Mouse (Mus musculus) stomach, embryonic 16.5 days (tissue): ENCODE results near the gene Timm44. TPM values are rescaled to one million over a fixed set of nuclear protein-coding genes. Genes with fewer than 3 reads are reported as not detected.

Source experiments
- ATAC-seq: fragments of 200-750 bp; cut with Nextera tagmentation; 2 replicates; pipeline ENCODE4 v1.8.0; 2017; ENCODE audit warnings: moderate number of reproducible peaks, moderate TSS enrichment; ENCODE audit not compliant: insufficient read depth, low FRiP score
- H3K27ac ChIP-seq: fragments of 300-500 bp; sonication (generic); 2 replicates; pipeline ENCODE4 v1.5.1; 2014; ENCODE audit warnings: low read length
- H3K27me3 ChIP-seq: fragments of 300-500 bp; sonication (generic); 2 replicates; pipeline ENCODE4 v1.6.1; 2014; ENCODE audit warnings: low read length, control low read depth, mixed read lengths; ENCODE audit not compliant: control insufficient read depth, insufficient read depth
- H3K36me3 ChIP-seq: fragments of 300-500 bp; sonication (generic); 2 replicates; pipeline ENCODE4 v1.6.1; 2014; ENCODE audit warnings: low read length; ENCODE audit not compliant: control insufficient read depth, insufficient read depth
- H3K4me1 ChIP-seq: fragments of 300-500 bp; sonication (generic); 2 replicates; pipeline ENCODE4 v1.6.1; 2014; ENCODE audit warnings: low read length, control low read depth, mixed read lengths; ENCODE audit not compliant: control insufficient read depth, insufficient read depth
- H3K4me2 ChIP-seq: fragments of 300-500 bp; sonication (generic); 2 replicates; pipeline ENCODE4 v1.6.1; 2014; ENCODE audit warnings: low read depth, low read length, mixed read lengths
- H3K4me3 ChIP-seq: fragments of 300-500 bp; sonication (generic); replicated peaks from 2 replicates; pipeline ENCODE4 v1.5.1; 2014; ENCODE audit warnings: mild to moderate bottlenecking, low read length
- H3K9ac ChIP-seq: fragments of 300-500 bp; sonication (generic); 2 replicates; pipeline ENCODE4 v1.6.1; 2014; ENCODE audit warnings: low read length
- H3K9me3 ChIP-seq: fragments of 300-500 bp; sonication (generic); replicated peaks from 2 replicates; pipeline ENCODE4 v1.6.1; 2016; ENCODE audit warnings: low read length, control low read depth; ENCODE audit not compliant: control insufficient read depth
- WGBS: fragments of 180-500 bp; shearing (Covaris S2); extraction: QIAGEN DNeasy Blood & Tissue Kit; methylation state at CpG from one replicate; pipeline ENCODE4 v1.1.7; 2014; 5-methylcytosine and 5-hydroxymethylcytosine counted together
- polyA plus RNA-seq: library from polyadenylated mRNA; unstranded; fragments of >200 nt; fragmentation: Nextera tagmentation; extraction: Ambion mirVana; gene quantifications from 2 replicates; pipeline ENCODE4 v1.2.1, GENCODE M21; 2015

Gene Timm44
- polyA plus RNA-seq, 1 experiment from 2014 or later: 67.2 TPM

DNA sequence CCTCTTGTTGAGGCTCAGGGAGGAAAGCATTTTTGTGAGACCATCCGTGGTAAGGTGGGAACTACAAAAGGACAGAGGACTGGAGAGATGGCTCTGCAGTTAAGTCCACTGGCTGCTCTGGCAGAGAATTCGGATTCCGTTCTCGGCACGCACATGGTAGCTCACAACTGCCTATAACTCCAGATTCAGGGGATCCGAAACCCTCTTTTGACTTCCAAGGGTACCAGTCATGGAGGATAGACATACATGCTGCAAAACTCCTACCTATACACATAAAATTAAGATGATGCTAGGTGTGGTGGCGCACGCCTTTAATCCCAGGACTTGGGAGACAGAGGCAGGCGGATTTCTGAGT, 375 bp upstream of the Timm44 start:
- H3K4me3 ChIP-seq: peak overlapping the region; percentile 78
- peak overlapping the region; percentile 80 for H3K9ac ChIP-seq
- WGBS: 27% methylated on average over 9 of the region's 9 CpGs
- no peaks in the 10 kb centered on the region for H3K9me3 ChIP-seq
- peak overlapping the region; percentile 69 for H3K4me2 ChIP-seq
- peaks cover 5% of the 10 kb centered on the region for H3K4me1 ChIP-seq
- peak; percentile 63; the same call in 1 of the 2 replicates for ATAC-seq
- no peaks in the 10 kb centered on the region for H3K27me3 ChIP-seq
- H3K27ac ChIP-seq: peak overlapping the region; percentile 31; the same call in 1 of the 2 replicates
- 0 out of 2 replicates have a peak, but pooled peaks cover 5% of the 10 kb centered on the region for H3K36me3 ChIP-seq

DNA sequence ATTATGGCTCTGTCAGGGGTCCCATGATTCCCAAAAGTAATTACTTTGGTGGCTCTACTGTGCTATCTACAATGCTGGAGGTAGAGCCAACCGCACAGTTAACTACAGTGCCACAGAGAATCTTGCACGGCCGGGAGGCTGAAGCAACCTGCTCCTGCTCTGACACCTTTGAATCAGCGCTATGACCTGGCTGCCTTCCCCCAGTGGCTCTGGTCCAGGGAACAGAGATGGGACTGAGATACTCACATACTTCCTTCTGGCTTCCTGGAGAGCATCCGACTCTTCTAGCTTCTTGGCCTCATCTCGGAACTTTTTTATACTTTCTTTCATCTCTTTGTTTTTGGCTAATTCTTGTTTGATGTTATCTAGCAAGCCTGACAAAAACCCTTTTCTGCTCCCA, 6.1 kb downstream of the Timm44 start:
- no peak for ATAC-seq
- Histone ChIP-seq H3K27me3 (no peaks in the 10 kb centered on the region), H3K9ac (no peak overlapping the region), H3K4me1 (no peaks in the 10 kb centered on the region; the same call in 1 of the 2 replicates), H3K36me3 (peaks cover 26% of the 10 kb centered on the region; the same call in 1 of the 2 replicates), H3K4me3 (no peak overlapping the region), H3K9me3 (no peaks in the 10 kb centered on the region), H3K27ac (no peak overlapping the region), H3K4me2 (no peak overlapping the region)
- WGBS: 87% methylated on average over 6 of the region's 6 CpGs

DNA sequence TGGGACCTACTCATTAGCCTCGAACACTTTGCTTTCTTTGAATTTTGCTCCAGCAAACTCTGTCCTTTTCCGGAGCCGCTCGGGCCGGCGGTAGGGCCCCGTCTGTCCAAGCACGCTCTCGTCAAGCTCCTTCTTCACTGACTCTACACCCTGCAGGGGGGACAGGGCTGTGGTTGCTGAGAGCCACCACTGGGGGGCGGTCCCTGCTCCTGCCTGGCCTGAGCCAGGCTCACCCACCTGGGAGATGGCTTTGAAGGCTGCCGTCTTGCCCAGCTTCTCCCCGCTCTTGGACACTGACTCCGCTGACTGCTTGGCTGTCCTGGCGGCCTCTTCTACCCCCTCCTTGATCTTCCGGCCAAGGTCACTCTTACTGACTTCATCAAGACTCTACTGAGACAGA, 8.1 kb downstream of the Timm44 start:
- no peak overlapping the region for H3K4me2 ChIP-seq
- no peaks in the 10 kb centered on the region for H3K4me1 ChIP-seq
- no peak overlapping the region for H3K27ac ChIP-seq
- WGBS: 74% methylated on average over 15 of the region's 15 CpGs
- peaks cover 28% of the 10 kb centered on the region; the same call in 1 of the 2 replicates for H3K36me3 ChIP-seq
- no peaks in the 10 kb centered on the region for H3K9me3 ChIP-seq
- ATAC-seq: peak; percentile 29; the same call in 1 of the 2 replicates
- H3K9ac ChIP-seq: no peak overlapping the region
- no peak overlapping the region for H3K4me3 ChIP-seq
- no peaks in the 10 kb centered on the region for H3K27me3 ChIP-seq

DNA sequence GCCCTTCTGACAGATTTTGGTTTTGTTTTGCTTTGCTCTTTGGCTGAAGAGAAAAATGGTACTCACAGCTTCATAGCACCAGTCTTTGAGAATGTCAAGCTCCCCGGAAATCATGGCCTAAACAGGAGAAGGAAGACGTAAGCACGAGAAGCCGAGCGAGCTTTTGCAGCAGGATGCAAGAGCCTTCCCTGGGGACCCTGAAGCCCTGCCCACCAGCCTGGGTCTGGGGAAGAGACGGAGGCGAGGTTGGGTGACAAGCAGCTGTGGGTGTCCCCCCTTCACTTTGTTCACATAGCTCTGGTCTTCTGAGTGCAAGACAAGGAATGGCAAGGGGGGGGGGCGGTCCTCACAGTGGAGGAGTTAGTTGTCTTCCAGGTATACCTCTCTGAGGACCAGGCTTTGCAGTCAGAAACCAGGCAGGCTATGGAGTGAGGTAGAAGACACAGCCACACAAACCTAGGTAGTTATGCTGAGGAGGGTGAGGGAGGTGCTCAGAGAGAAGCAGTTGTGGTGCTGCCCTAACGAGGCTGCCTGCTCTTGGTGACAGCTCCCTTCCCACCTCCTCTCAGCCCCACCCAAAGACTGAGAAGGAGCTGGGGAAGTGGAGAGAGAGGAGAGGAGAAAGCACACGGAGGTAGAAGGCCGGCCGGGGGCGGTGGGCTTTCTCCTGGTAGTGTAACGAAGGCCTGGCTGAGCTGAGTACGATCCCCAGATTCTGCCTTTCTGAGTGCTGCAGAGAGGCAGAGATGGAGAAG, 10.4 kb downstream of the Timm44 start:
- 91% methylated on average over 15 of the region's 15 CpGs for WGBS
- H3K9me3 ChIP-seq: no peaks in the 10 kb centered on the region
- no peak for ATAC-seq

DNA sequence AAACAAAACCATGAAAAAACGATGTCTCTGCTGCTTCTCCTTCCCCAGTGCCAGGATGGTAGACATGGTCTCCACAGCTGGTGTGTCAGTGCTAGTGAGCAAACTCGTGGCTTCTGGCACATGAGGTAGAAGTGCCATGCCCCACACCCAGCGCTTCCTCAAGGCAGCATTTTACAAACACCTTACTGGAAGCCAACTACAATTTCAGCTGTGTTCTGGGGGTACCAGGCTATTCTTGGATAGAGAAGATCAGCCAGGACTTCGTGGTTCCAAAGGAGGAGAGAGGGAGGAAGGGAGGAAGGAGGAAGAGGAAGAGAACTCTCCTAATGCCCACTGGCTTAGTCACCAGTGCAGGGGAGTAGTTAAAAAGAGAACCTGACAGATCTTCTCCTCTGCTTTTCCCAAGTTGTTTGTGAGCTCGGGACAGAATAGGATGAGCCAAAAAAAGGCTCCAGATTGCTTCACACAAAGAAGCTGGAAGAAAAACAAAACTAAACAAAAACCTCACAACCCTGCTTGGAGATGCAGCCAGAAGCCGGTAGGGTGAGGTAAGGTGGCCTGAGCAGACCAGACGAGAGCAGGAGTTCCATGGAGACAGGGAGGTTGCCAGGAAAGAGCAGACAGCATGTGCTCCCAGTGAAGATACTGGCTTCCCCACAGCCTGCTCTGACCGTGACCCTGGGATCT, 12.5 kb downstream of the Timm44 start:
- 85% methylated on average over 8 of the region's 8 CpGs for WGBS
- H3K36me3 ChIP-seq: peaks cover 26% of the 10 kb centered on the region; the same call in 1 of the 2 replicates
- H3K4me3 ChIP-seq: no peak overlapping the region
- no peaks in the 10 kb centered on the region for H3K9me3 ChIP-seq
- no peak overlapping the region for H3K4me2 ChIP-seq
- H3K4me1 ChIP-seq: peaks cover 7% of the 10 kb centered on the region
- no peak overlapping the region for H3K9ac ChIP-seq
- ATAC-seq: no peak
- no peaks in the 10 kb centered on the region for H3K27me3 ChIP-seq
- no peak overlapping the region for H3K27ac ChIP-seq

More for the DNA sequence above, 10.4 kb downstream of the Timm44 start:
- no peak overlapping the region for H3K4me2 ChIP-seq
- H3K27ac ChIP-seq: no peak overlapping the region
- H3K4me3 ChIP-seq: no peak overlapping the region
- H3K27me3 ChIP-seq: no peaks in the 10 kb centered on the region
- no peak overlapping the region for H3K9ac ChIP-seq
- no peaks in the 10 kb centered on the region for H3K4me1 ChIP-seq
- peaks cover 27% of the 10 kb centered on the region; the same call in 1 of the 2 replicates for H3K36me3 ChIP-seq

DNA sequence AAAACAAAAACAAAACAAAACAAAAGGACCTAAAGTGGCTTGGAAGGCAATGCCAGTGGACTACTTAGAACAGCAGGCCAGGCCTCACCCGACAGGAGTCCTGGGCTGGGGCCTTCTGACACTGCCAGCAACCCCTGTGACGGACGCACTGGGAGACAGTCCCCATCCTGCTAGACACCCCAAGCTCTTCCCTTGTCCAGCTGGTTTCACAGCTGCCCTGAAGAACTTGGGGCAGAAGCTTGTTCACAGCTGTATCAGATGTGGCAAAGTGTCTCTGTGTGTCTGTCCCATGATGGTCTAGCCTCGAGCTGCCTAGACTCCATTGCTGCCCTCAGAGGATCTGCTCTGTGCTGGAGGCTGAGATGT, 15.9 kb downstream of the Timm44 start:
- 90% methylated on average over 4 of the region's 4 CpGs for WGBS
- Histone ChIP-seq H3K4me1 (peaks cover 13% of the 10 kb centered on the region), H3K27ac (peak overlapping the region; percentile 78), H3K9me3 (no peaks in the 10 kb centered on the region), H3K4me3 (no peak overlapping the region), H3K4me2 (no peak overlapping the region), H3K27me3 (no peaks in the 10 kb centered on the region), H3K36me3 (peaks cover 13% of the 10 kb centered on the region), H3K9ac (peak overlapping the region; percentile 12; the same call in 1 of the 2 replicates)
- ATAC-seq: no peak

DNA sequence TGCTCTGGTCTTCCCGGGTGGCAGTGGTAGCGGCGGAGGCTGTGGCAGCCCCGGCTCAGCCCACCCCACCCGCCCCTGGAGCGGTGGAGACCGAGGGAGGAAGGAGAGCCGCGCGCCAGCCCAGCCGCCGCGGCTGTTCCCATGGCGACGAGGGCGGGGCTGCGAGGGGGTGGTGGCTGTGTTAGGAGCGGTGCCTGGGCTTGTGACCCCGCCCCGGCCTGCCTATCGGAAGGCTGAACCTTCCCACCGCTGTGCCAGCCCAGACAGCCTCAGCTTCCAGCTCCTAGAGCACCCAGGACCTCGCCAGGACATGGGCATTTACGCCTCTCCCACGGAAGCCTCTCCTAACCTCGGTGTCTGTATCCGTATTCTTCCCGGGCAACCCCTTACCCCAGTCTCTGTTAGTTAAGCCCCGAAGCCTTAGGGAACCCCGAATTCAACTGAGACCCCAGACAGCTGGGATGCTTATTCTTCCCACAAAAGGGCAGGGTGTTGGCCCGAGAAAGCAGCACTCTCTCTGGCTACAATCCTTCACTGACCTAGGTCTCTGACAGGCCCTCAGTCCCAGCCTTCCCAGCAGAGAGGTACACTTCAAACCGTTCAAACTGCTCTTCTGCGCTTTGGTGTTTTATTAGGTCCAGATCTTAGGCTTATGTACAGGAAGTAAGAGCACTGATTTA, 16.4 kb downstream of the Timm44 start, which contains the start of gene Ctxn1:
TSS of gene Ctxn1 (minus strand) at position 150 of the 680 bp plus-strand sequence.
- Histone ChIP-seq H3K4me2 (peak within 1 kb of the TSS; percentile 91), H3K36me3 (peaks cover 13% of the 10 kb centered on the region)
- WGBS: 6% methylated on average over 30 of the region's 33 CpGs

DNA sequence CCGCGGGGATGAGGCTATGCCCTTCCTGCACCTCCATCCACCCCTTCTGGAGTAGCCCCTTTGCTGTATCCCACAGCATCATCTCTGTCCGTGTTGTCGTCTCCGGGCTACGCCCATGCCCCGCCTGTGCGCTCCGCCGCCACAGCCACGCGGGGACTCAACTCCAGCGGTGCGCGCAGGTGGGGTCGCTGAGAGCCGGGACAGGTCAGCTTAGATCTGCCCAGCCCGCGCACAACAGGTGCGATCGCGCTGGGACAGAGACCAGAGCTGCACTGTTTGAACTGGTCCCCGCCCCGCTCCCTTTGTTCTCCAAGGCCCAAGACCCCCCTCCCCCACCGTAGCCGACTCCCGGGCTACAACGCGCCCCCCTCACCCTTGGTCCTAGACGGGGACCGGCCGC, 17.0 kb downstream of the Timm44 start:
- peak overlapping the region; percentile 78 for H3K27ac ChIP-seq
- peak overlapping the region; percentile 91 for H3K4me2 ChIP-seq
- H3K9me3 ChIP-seq: no peaks in the 10 kb centered on the region
- 0% methylated on average over 31 of the region's 32 CpGs for WGBS
- H3K4me1 ChIP-seq: peaks cover 20% of the 10 kb centered on the region
- ATAC-seq: peak; percentile 63
- no peaks in the 10 kb centered on the region for H3K27me3 ChIP-seq
- peaks cover 13% of the 10 kb centered on the region for H3K36me3 ChIP-seq
- peak overlapping the region; percentile 80 for H3K9ac ChIP-seq
- peak overlapping the region; percentile 79 for H3K4me3 ChIP-seq

More for the DNA sequence above, 16.4 kb downstream of the Timm44 start, which contains the start of gene Ctxn1:
- Histone ChIP-seq H3K4me3 (peak within 1 kb of the TSS; percentile 79), H3K9ac (peak within 1 kb of the TSS; percentile 80), H3K27me3 (no peaks in the 10 kb centered on the region), H3K9me3 (no peaks in the 10 kb centered on the region), H3K27ac (peak within 1 kb of the TSS; percentile 78), H3K4me1 (peaks cover 14% of the 10 kb centered on the region)
- ATAC-seq: peak; percentile 94
